Mouse (Mus musculus): ENCODE results near the gene Fgf4. TPM values are rescaled to one million over a fixed set of nuclear protein-coding genes. Genes with fewer than 3 reads are reported as not detected.

Gene Fgf4
- polyA plus RNA-seq, 1 experiment from 2014 or later, result not detected

DNA sequence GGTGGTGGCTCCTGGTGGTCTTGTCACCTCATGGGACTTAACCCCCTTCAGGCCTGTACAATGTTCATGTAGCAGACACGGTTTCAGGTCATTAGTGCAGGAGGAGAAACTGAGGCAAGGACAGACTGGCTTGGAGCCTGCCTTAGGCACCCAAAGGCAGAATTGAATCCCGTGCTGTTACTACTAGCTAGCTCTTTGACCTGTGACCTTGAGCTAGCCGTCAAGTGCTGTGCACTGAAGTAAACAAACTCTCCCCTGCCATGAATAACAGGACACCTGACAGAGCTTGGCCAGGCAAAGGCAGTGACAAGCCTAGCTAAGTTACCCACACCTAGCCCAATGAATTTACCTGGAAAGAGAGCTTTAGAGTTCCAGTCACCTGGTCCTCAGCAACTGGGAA is 7.8 kb downstream of the Fgf4 start:
- DNase-seq (ENCODE audit: low spot score), result no peak
- H3K36me3 ChIP-seq, result no peaks in the 10 kb centered on the region
- H3K4me1 ChIP-seq (replicated peaks), result no peaks in the 10 kb centered on the region
- peaks cover 54% of the 10 kb centered on the region for H3K27me3 ChIP-seq (ENCODE audit: insufficient read depth, poor library complexity, severe bottlenecking)
- no peak overlapping the region for H3K4me3 ChIP-seq
- H3K9me3 ChIP-seq, result no peaks in the 10 kb centered on the region
- WGBS, result 59% methylated on average over 3 of the region's 3 CpGs
- no peak overlapping the region for H3K27ac ChIP-seq

DNA sequence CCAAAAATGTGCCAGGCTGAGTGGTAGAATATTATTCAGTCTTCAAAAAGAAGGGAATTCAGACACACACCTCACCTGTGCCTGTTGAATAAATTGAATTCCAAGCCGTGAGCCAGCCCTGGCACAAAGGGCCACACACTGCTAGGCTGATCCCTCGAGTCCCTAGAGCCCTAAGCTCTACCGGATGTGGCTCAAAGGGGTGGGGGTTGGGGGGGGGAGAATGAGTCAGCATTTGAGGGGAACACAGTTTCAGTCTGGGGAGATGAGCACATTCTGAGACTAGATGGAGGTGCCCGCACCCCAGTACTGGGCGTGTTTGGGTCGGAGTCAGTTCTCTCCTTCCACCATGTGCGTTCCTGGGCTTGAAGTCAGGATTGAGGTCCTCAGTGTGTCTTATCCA is 10.0 kb downstream of the Fgf4 start:
- H3K9me3 ChIP-seq, result no peaks in the 10 kb centered on the region
- peaks cover 14% of the 10 kb centered on the region for H3K4me1 ChIP-seq (replicated peaks)
- WGBS, result 90% methylated on average over 7 of the region's 7 CpGs
- no peak overlapping the region for H3K4me3 ChIP-seq
- no peak overlapping the region for H3K27ac ChIP-seq
- DNase-seq (ENCODE audit: low spot score), result no peak
- H3K27me3 ChIP-seq (ENCODE audit: insufficient read depth, poor library complexity, severe bottlenecking), result peaks cover 65% of the 10 kb centered on the region
- H3K36me3 ChIP-seq, result no peaks in the 10 kb centered on the region

DNA sequence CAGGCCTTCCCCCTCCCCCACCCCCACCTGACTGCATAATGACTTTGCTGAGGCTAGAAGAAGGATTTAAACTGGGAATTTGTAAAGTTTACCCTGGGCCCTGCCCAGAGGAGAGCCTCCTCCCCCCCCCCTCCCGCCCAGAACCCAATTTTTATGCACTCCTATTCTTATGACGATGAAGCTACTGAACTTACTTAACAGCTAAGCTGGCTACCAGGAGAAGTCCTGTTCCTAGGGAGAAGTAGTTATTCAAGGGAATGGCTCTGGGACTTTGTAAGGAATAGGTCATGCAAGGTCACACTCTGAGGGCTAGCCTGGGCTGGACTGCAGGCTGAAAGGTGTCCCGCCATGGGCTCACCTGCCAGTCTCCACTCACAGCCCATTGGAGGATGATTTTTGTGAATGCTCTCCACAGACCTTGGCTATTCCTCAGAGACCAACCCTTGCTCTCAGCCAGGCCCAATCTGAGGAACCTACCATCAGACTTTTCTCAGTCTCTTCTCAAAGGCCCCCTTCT is 10.7 kb downstream of the Fgf4 start:
- 80% methylated on average over 3 of the region's 3 CpGs for WGBS
- no peak overlapping the region for H3K27ac ChIP-seq
- peaks cover 73% of the 10 kb centered on the region for H3K27me3 ChIP-seq (ENCODE audit: insufficient read depth, poor library complexity, severe bottlenecking)

DNA sequence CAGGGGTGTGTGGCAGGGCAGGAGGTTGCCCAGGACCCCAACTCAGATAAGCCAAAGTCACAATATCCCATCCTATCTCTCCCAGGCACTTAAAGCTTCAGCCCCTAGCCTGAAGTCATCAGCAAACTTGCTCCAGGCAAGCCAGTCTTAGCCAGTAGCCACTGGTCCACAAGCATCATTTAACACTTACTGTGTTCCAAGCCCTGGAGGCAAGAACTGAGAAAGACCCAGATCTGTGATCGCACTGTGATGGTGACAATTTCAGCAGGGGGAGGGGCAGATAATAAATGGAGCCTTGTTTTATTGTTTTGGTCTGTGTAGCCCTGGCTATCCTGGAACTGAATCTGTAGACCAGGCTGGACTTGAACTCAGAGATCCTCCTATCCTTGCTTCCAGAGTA is 11.5 kb downstream of the Fgf4 start:
- Histone ChIP-seq H3K36me3 (no peaks in the 10 kb centered on the region), H3K4me3 (no peak overlapping the region), H3K4me1 (replicated peaks) (peaks cover 26% of the 10 kb centered on the region), H3K9me3 (no peaks in the 10 kb centered on the region), H3K27ac (no peak overlapping the region), H3K27me3 (ENCODE audit: insufficient read depth, poor library complexity, severe bottlenecking) (peaks cover 81% of the 10 kb centered on the region)
- WGBS, result 96% methylated on average over 1 of the region's 1 CpGs
- DNase-seq (ENCODE audit: low spot score), result no peak

More for the DNA sequence above, 10.7 kb downstream of the Fgf4 start:
- no peak for DNase-seq (ENCODE audit: low spot score)
- Histone ChIP-seq H3K4me3 (no peak overlapping the region), H3K4me1 (replicated peaks) (peaks cover 21% of the 10 kb centered on the region), H3K36me3 (no peaks in the 10 kb centered on the region), H3K9me3 (no peaks in the 10 kb centered on the region)

DNA sequence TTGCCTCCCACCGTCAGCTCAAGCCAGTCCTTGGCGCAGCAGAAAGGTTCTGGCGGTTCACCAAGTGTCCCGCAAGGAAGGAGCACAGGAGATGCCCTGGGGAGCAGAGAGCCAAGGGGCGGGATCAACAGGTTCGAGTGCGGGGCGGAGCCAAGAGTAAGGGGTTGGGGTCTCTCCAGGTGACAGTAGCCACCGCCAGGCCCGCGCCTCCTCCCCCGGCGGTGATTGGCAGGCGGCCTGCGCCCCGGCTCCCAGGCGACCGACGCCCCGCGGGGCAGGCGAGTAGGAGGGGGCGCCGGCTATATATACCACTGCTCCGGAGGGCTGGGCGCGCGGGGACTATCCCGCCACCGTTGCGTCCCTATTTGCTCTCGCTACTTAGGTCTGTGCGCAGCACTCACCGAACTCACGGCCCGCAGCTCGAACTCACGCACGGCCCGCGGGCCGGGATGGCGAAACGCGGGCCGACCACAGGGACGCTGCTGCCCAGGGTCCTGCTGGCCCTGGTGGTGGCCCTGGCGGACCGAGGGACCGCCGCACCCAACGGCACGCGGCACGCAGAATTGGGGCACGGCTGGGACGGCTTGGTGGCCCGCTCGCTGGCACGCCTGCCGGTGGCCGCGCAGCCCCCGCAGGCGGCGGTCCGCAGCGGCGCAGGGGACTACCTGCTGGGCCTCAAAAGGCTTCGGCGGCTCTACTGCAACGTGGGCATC is 14.0 kb downstream of the Fgf4 start:
- Histone ChIP-seq H3K36me3 (no peaks in the 10 kb centered on the region), H3K9me3 (no peaks in the 10 kb centered on the region), H3K4me1 (replicated peaks) (peaks cover 26% of the 10 kb centered on the region), H3K27ac (no peak overlapping the region), H3K4me3 (peak overlapping the region; percentile 43), H3K27me3 (ENCODE audit: insufficient read depth, poor library complexity, severe bottlenecking) (peaks cover 90% of the 10 kb centered on the region)
- DNase-seq (ENCODE audit: low spot score), result no peak
- under 1% methylated on average over 72 of the region's 72 CpGs for WGBS

DNA sequence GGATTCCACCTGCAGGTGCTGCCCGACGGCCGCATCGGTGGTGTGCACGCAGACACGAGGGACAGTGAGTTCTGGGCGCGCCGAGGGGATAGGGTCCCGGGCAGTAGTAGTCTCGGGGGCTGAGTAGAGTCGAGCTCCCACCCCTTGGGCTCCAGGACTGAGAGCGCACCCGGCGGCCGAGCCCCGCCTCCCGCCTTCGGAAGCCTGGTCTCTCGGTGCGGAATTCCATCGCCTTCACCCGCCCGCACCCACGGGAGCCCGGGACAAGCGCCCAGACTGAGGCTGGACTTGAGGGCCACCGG is 14.6 kb downstream of the Fgf4 start:
- peaks cover 90% of the 10 kb centered on the region for H3K27me3 ChIP-seq (ENCODE audit: insufficient read depth, poor library complexity, severe bottlenecking)
- peak overlapping the region; percentile 43 for H3K4me3 ChIP-seq
- no peaks in the 10 kb centered on the region for H3K36me3 ChIP-seq
- no peak for DNase-seq (ENCODE audit: low spot score)
- WGBS, result under 1% methylated on average over 28 of the region's 28 CpGs
- H3K4me1 ChIP-seq (replicated peaks), result peaks cover 26% of the 10 kb centered on the region
- H3K9me3 ChIP-seq, result no peaks in the 10 kb centered on the region
- H3K27ac ChIP-seq, result no peak overlapping the region

DNA sequence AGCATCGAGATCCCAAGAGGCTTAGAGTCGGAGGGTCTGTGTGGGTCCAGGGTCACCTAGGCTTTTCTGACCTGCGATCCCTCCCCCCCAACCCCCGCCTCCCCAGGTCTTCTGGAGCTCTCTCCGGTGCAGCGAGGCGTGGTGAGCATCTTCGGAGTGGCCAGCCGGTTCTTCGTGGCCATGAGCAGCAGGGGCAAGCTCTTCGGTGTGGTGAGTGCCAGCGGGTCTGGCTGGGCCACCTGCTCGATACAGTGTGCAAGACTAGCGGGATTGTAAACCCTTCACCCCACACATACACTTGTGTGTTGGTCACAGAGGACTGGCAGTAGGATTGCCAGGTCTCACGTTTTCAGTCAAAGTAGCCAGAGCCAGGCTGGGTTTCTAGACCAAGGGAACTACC is 15.0 kb downstream of the Fgf4 start:
- Histone ChIP-seq H3K27me3 (ENCODE audit: insufficient read depth, poor library complexity, severe bottlenecking) (peaks cover 93% of the 10 kb centered on the region), H3K4me1 (replicated peaks) (peaks cover 26% of the 10 kb centered on the region), H3K4me3 (peak overlapping the region; percentile 43), H3K9me3 (no peaks in the 10 kb centered on the region), H3K27ac (no peak overlapping the region), H3K36me3 (no peaks in the 10 kb centered on the region)
- under 1% methylated on average over 15 of the region's 15 CpGs for WGBS
- DNase-seq (ENCODE audit: low spot score), result peak; percentile 32

DNA sequence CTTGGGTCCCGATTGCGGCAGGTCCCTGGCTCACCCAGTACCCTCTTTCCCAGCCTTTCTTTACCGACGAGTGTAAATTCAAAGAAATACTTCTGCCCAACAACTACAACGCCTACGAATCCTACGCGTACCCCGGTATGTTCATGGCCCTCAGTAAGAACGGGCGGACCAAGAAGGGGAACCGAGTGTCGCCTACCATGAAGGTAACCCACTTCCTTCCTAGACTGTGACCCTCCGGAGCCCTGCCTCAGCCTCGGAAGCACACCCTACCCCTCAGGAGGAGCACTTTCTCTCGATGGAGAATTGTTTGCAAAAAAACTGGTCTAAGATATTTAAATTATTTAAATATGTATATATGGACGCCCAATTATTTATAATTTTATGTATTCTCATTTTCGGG is 15.5 kb downstream of the Fgf4 start:
- WGBS, result 2% methylated on average over 18 of the region's 18 CpGs
- no peak for DNase-seq (ENCODE audit: low spot score)
- Histone ChIP-seq H3K36me3 (no peaks in the 10 kb centered on the region), H3K27ac (no peak overlapping the region), H3K4me1 (replicated peaks) (peaks cover 26% of the 10 kb centered on the region), H3K4me3 (no peak overlapping the region), H3K27me3 (ENCODE audit: insufficient read depth, poor library complexity, severe bottlenecking) (peaks cover 96% of the 10 kb centered on the region), H3K9me3 (no peaks in the 10 kb centered on the region)

DNA sequence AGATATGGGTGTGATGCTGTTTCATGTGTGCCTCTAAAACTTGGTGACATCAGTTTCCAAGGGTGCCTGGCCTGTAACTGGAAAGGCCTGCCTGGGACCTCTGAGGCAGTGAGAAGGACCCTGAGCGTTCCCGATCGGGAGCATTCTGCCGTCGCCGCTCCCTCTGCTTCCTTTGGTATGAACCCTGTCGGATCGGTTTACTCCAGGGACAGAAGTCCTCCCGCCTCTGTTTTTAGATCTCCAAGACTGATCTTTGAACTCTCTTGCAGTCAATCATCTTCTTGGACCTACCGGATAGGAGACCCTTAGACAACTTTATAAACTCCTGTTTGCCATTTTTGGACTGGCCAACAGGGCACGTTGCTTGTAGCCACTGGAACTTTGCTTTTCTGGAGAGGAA is 16.0 kb downstream of the Fgf4 start:
- Histone ChIP-seq H3K27ac (no peak overlapping the region), H3K36me3 (no peaks in the 10 kb centered on the region), H3K9me3 (no peaks in the 10 kb centered on the region), H3K4me3 (no peak overlapping the region), H3K27me3 (ENCODE audit: insufficient read depth, poor library complexity, severe bottlenecking) (peaks cover 92% of the 10 kb centered on the region), H3K4me1 (replicated peaks) (peaks cover 26% of the 10 kb centered on the region)
- no peak for DNase-seq (ENCODE audit: low spot score)
- WGBS, result 1% methylated on average over 11 of the region's 11 CpGs

DNA sequence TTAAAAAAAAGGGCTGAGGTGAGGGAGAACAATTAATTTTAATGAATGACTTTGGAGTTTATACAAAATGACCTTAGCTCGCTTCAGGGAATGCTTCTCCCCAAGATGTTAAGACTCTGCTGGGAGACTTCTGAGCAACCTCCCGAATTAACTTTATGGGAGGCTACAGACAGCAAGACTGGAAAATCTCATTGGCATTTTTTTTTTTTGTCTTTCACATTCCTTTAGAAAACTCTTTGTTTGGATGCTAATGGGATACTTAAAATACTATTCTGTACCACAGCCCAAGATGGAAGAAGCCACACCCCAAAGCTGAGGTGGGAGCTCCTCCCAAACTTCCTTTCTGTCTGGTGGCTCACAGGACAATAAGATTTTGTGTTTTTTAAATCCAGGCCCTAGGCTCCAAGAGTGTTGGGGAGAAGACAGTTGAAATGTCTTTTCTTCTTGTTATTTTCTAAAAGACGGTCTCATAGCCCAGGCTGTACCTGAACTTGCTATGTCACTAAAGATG is 17.0 kb downstream of the Fgf4 start:
- Histone ChIP-seq H3K27ac (no peak overlapping the region), H3K4me1 (replicated peaks) (peaks cover 26% of the 10 kb centered on the region), H3K4me3 (no peak overlapping the region), H3K27me3 (ENCODE audit: insufficient read depth, poor library complexity, severe bottlenecking) (peaks cover 84% of the 10 kb centered on the region), H3K9me3 (no peaks in the 10 kb centered on the region), H3K36me3 (no peaks in the 10 kb centered on the region)
- 59% methylated on average over 3 of the region's 3 CpGs for WGBS
- DNase-seq (ENCODE audit: low spot score), result no peak

DNA sequence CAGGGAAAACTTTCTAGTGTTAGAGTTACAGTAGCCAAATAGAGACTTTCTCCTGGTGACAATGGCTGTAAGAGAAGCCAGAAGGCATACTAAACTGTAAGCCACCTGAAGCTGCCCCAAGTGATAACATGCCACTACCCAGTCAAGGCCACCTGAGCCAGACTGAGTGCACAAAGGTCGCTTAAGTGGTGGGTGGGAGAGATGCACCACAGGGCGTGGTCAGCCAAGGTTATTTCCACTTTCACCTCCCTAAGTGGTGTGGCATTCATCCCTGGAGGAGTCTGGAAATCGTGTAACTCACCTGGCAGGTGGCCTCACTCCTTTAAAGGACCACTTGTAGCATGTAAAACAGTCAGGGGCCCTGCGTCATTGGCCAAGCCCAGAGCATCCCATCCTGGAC is 20.0 kb downstream of the Fgf4 start:
- Histone ChIP-seq H3K27ac (no peak overlapping the region), H3K27me3 (ENCODE audit: insufficient read depth, poor library complexity, severe bottlenecking) (peaks cover 62% of the 10 kb centered on the region), H3K9me3 (no peaks in the 10 kb centered on the region), H3K36me3 (no peaks in the 10 kb centered on the region), H3K4me1 (replicated peaks) (peaks cover 16% of the 10 kb centered on the region), H3K4me3 (no peak overlapping the region)
- 65% methylated on average over 4 of the region's 4 CpGs for WGBS
- no peak for DNase-seq (ENCODE audit: low spot score)

DNA sequence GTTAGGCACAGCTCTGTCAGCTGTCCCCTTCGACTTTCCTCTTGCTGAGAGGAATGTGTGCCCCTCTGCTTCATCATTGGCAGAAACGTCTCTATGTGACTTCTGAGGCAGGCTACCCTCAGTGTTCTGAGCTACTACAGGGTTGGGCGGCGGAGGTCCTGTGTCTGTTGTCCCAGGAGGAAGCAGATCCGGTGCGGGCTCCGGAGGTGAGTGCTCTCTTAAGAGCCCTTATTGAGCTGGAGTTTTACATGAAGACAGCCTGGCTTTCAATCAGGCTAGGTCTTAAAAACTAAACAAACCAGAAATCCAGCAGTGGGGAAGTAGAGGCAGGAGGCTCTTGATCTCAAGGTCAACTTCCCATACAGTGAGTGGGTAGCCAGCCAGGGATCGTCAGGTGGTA is 20.4 kb downstream of the Fgf4 start:
- WGBS, result 79% methylated on average over 8 of the region's 8 CpGs
- no peak overlapping the region for H3K27ac ChIP-seq
- DNase-seq (ENCODE audit: low spot score), result no peak

DNA sequence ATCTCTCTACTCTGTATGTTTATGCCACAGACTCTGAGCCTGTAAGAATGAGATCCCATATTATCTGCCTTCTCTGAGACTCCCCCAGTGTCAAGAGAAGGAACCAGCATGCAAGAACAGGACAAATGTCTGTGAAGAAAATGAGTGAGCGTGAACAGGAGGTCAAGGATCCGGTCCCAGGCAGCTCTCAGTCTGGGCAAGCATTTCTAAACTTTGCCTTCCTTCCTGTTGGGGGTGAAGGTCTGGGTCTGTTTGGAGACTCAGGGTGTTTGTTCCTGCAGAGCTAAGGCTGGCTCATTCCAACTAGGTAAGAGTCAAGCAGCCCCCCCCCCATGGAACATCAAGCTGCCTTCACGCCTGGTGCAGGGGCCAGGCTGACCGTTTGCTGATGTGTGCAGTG is 25.3 kb downstream of the Fgf4 start:
- DNase-seq (ENCODE audit: low spot score), result no peak
- peaks cover 27% of the 10 kb centered on the region for H3K4me1 ChIP-seq (replicated peaks)
- WGBS, result 68% methylated on average over 4 of the region's 4 CpGs
- no peak overlapping the region for H3K4me3 ChIP-seq
- no peaks in the 10 kb centered on the region for H3K36me3 ChIP-seq
- no peaks in the 10 kb centered on the region for H3K9me3 ChIP-seq
- H3K27me3 ChIP-seq (ENCODE audit: insufficient read depth, poor library complexity, severe bottlenecking), result peaks cover 39% of the 10 kb centered on the region
- H3K27ac ChIP-seq, result 0 out of 2 replicates have a peak overlapping the region, but pooled peaks have one; percentile 6

More for the DNA sequence above, 20.4 kb downstream of the Fgf4 start:
- Histone ChIP-seq H3K36me3 (no peaks in the 10 kb centered on the region), H3K27me3 (ENCODE audit: insufficient read depth, poor library complexity, severe bottlenecking) (peaks cover 58% of the 10 kb centered on the region), H3K9me3 (no peaks in the 10 kb centered on the region), H3K4me1 (replicated peaks) (peaks cover 11% of the 10 kb centered on the region), H3K4me3 (no peak overlapping the region)
